Mouse (Mus musculus) hindbrain, embryonic 16.5 days (tissue): ENCODE data around the gene Sorbs1. TPM values are rescaled to one million over a fixed set of nuclear protein-coding genes. Genes with fewer than 3 reads are reported as not detected.

Experiments
- ATAC-seq: fragments of 200-750 bp; cut with Nextera tagmentation; 2 replicates; pipeline ENCODE4 v1.8.0; 2017; ENCODE audit warnings: moderate TSS enrichment, moderate library complexity
- H3K27ac ChIP-seq: fragments of 300-500 bp; sonication (generic); 2 replicates; pipeline ENCODE4 v1.5.1; 2014; ENCODE audit warnings: low read depth, mild to moderate bottlenecking, control low read depth, low read length, moderate library complexity
- H3K27me3 ChIP-seq: fragments of 300-500 bp; sonication (generic); replicated peaks from 2 replicates; pipeline ENCODE4 v1.6.1; 2014; ENCODE audit warnings: low read length; ENCODE audit not compliant: control insufficient read depth, insufficient read depth
- H3K36me3 ChIP-seq: fragments of 300-500 bp; sonication (generic); 2 replicates; pipeline ENCODE4 v1.6.1; 2014; ENCODE audit warnings: mild to moderate bottlenecking, low read length, moderate library complexity, mixed read lengths; ENCODE audit not compliant: control insufficient read depth, insufficient read depth
- H3K4me1 ChIP-seq: fragments of 300-500 bp; sonication (generic); 2 replicates; pipeline ENCODE4 v1.6.1; 2014; ENCODE audit warnings: low read depth, low read length; ENCODE audit not compliant: control insufficient read depth, insufficient read depth
- H3K4me2 ChIP-seq: fragments of 300-500 bp; sonication (generic); 2 replicates; pipeline ENCODE4 v1.6.1; 2014; ENCODE audit warnings: mild to moderate bottlenecking, low read length, control low read depth, moderate library complexity
- H3K4me3 ChIP-seq: fragments of 300-500 bp; sonication (generic); 2 replicates; pipeline ENCODE4 v1.5.1; 2014; ENCODE audit warnings: mild to moderate bottlenecking, low read length, control low read depth, moderate library complexity
- H3K9ac ChIP-seq: fragments of 300-500 bp; sonication (generic); 2 replicates; pipeline ENCODE4 v1.6.1; 2014; ENCODE audit warnings: low read depth, mild to moderate bottlenecking, control low read depth, low read length, moderate library complexity
- H3K9me3 ChIP-seq: fragments of 300-500 bp; sonication (generic); 2 replicates; pipeline ENCODE4 v1.6.1; 2014; ENCODE audit warnings: mild to moderate bottlenecking, low read length, moderate library complexity; ENCODE audit not compliant: control insufficient read depth
- WGBS: fragments of 180-500 bp; shearing (Covaris S2); extraction: QIAGEN DNeasy Blood & Tissue Kit; methylation state at CpG from one replicate; pipeline ENCODE4 v1.1.7; 2014; 5-methylcytosine and 5-hydroxymethylcytosine counted together
- polyA plus RNA-seq: library from polyadenylated mRNA; unstranded; fragments of >200 nt; fragmentation: Nextera tagmentation; extraction: Ambion mirVana; gene quantifications from 2 replicates; pipeline ENCODE4 v1.2.1, GENCODE M21; 2015

The Sorbs1 gene
- polyA plus RNA-seq, 1 experiment from 2014 or later, result 83.6 TPM

GRCm38 (mm10) chr19:40508851-40509250 is 4.7 kb downstream of the Sorbs1 start:
- WGBS, result 57% methylated on average over 2 of the region's 2 CpGs
- Histone ChIP-seq H3K36me3 (no peaks in the 10 kb centered on the region), H3K27ac (no peak overlapping the region), H3K9me3 (no peaks in the 10 kb centered on the region), H3K4me1 (peaks cover 23% of the 10 kb centered on the region), H3K9ac (no peak overlapping the region), H3K4me3 (no peak overlapping the region), H3K27me3 (no peaks in the 10 kb centered on the region), H3K4me2 (no peak overlapping the region)
- ATAC-seq, result no peak

- H3K9me3 ChIP-seq, result no peaks in the 10 kb centered on the region
- H3K4me1 ChIP-seq, result peaks cover 22% of the 10 kb centered on the region
- H3K4me2 ChIP-seq, result no peak overlapping the region
- no peak overlapping the region for H3K4me3 ChIP-seq
- ATAC-seq, result no peak
- no peaks in the 10 kb centered on the region for H3K27me3 ChIP-seq
- no peaks in the 10 kb centered on the region for H3K36me3 ChIP-seq
- no peak overlapping the region for H3K27ac ChIP-seq
- H3K9ac ChIP-seq, result no peak overlapping the region
- 85% methylated on average over 3 of the region's 3 CpGs for WGBS
These were observed 6.6 kb downstream of the Sorbs1 start for GRCm38 (mm10) chr19:40506965-40507364.

GRCm38 (mm10) chr19:40504336-40504735 is 9.2 kb downstream of the Sorbs1 start:
- no peak for ATAC-seq
- no peaks in the 10 kb centered on the region; the same call in 1 of the 2 replicates for H3K4me1 ChIP-seq
- no peak overlapping the region for H3K9ac ChIP-seq
- H3K9me3 ChIP-seq, result no peaks in the 10 kb centered on the region
- H3K27me3 ChIP-seq, result no peaks in the 10 kb centered on the region
- no peak overlapping the region for H3K27ac ChIP-seq
- no peak overlapping the region for H3K4me3 ChIP-seq
- no peaks in the 10 kb centered on the region for H3K36me3 ChIP-seq
- 90% methylated on average over 7 of the region's 7 CpGs for WGBS
- no peak overlapping the region for H3K4me2 ChIP-seq

- H3K27ac ChIP-seq, result no peak overlapping the region
- no peak overlapping the region for H3K4me2 ChIP-seq
- H3K27me3 ChIP-seq, result no peaks in the 10 kb centered on the region
- peaks cover 2% of the 10 kb centered on the region; the same call in 1 of the 2 replicates for H3K4me1 ChIP-seq
- ATAC-seq, result no peak
- no peak overlapping the region for H3K4me3 ChIP-seq
- no peaks in the 10 kb centered on the region for H3K9me3 ChIP-seq
- H3K36me3 ChIP-seq, result no peaks in the 10 kb centered on the region
- H3K9ac ChIP-seq, result no peak overlapping the region
- WGBS, result 74% methylated on average over 11 of the region's 11 CpGs
These were observed 13.4 kb downstream of the Sorbs1 start for GRCm38 (mm10) chr19:40499940-40500737.

GRCm38 (mm10) chr19:40499141-40499540 is 14.4 kb downstream of the Sorbs1 start:
- 68% methylated on average over 8 of the region's 8 CpGs for WGBS
- no peak for ATAC-seq
- no peak overlapping the region for H3K4me3 ChIP-seq

GRCm38 (mm10) chr19:40498162-40498725 is 15.3 kb downstream of the Sorbs1 start:
- Histone ChIP-seq H3K9ac (no peak overlapping the region), H3K4me3 (no peak overlapping the region), H3K4me2 (no peak overlapping the region), H3K27ac (no peak overlapping the region), H3K36me3 (no peaks in the 10 kb centered on the region), H3K9me3 (no peaks in the 10 kb centered on the region), H3K4me1 (peaks cover 2% of the 10 kb centered on the region; the same call in 1 of the 2 replicates), H3K27me3 (no peaks in the 10 kb centered on the region)
- WGBS, result 48% methylated on average over 6 of the region's 6 CpGs
- ATAC-seq, result no peak

More at GRCm38 (mm10) chr19:40499141-40499540, 14.4 kb downstream of the Sorbs1 start:
- no peak overlapping the region for H3K27ac ChIP-seq
- H3K36me3 ChIP-seq, result no peaks in the 10 kb centered on the region
- no peak overlapping the region for H3K9ac ChIP-seq
- no peak overlapping the region for H3K4me2 ChIP-seq
- no peaks in the 10 kb centered on the region for H3K9me3 ChIP-seq
- no peaks in the 10 kb centered on the region for H3K27me3 ChIP-seq
- peaks cover 2% of the 10 kb centered on the region; the same call in 1 of the 2 replicates for H3K4me1 ChIP-seq

GRCm38 (mm10) chr19:40496509-40497267 is 16.9 kb downstream of the Sorbs1 start:
- Histone ChIP-seq H3K27me3 (no peaks in the 10 kb centered on the region), H3K4me1 (peaks cover 5% of the 10 kb centered on the region; the same call in 1 of the 2 replicates), H3K36me3 (no peaks in the 10 kb centered on the region), H3K4me3 (no peak overlapping the region), H3K9me3 (no peaks in the 10 kb centered on the region), H3K9ac (no peak overlapping the region), H3K27ac (no peak overlapping the region), H3K4me2 (no peak overlapping the region)
- no peak for ATAC-seq
- 96% methylated on average over 11 of the region's 11 CpGs for WGBS

- Histone ChIP-seq H3K4me3 (no peak overlapping the region), H3K9me3 (no peaks in the 10 kb centered on the region), H3K4me1 (peaks cover 5% of the 10 kb centered on the region), H3K36me3 (no peaks in the 10 kb centered on the region), H3K4me2 (no peak overlapping the region), H3K27me3 (no peaks in the 10 kb centered on the region), H3K9ac (no peak overlapping the region), H3K27ac (no peak overlapping the region)
- ATAC-seq, result no peak
- 93% methylated on average over 4 of the region's 4 CpGs for WGBS
These were observed 17.5 kb downstream of the Sorbs1 start for GRCm38 (mm10) chr19:40496071-40496470.

- no peaks in the 10 kb centered on the region for H3K9me3 ChIP-seq
- H3K9ac ChIP-seq, result no peak overlapping the region
- no peaks in the 10 kb centered on the region for H3K36me3 ChIP-seq
- H3K4me2 ChIP-seq, result no peak overlapping the region
- 30% methylated on average over 9 of the region's 9 CpGs for WGBS
- H3K27ac ChIP-seq, result no peak overlapping the region
- ATAC-seq, result no peak
- no peak overlapping the region for H3K4me3 ChIP-seq
- no peaks in the 10 kb centered on the region for H3K27me3 ChIP-seq
- peaks cover 29% of the 10 kb centered on the region for H3K4me1 ChIP-seq
These were observed 20.7 kb downstream of the Sorbs1 start for GRCm38 (mm10) chr19:40492902-40493301.
